Mouse (Mus musculus) gonadal fat pad, adult 2 months (tissue): Measurements from ENCODE around the gene Esp16. TPM values are rescaled to one million over a fixed set of nuclear protein-coding genes. Genes with fewer than 3 reads are reported as not detected.
"Not testable (repeated sequence)": the region's sequence is repeated elsewhere in the genome, so short reads cannot be mapped to it uniquely, and the experiment has no call there.

Experiments
- DNase-seq: peaks from one replicate; pipeline ENCODE4 v3.0.0-alpha.2; 2012; ENCODE audit warnings: low read depth
- polyA plus RNA-seq: library from polyadenylated mRNA; depleted of rRNA; stranded (reverse); fragments of >200 nt; gene quantifications from 2 replicates; pipeline ENCODE4 v1.2.3, GENCODE M21; 2012; rRNA removed

The Esp16 gene
- polyA plus RNA-seq = not detected in 2 replicates

GRCm38 (mm10) chr17:39535842-39536241, at the start of gene Esp16:
Gene Esp16, plus strand, starts transcription at chr17:39536142.
- DNase-seq = not testable (repeated sequence)

DNA sequence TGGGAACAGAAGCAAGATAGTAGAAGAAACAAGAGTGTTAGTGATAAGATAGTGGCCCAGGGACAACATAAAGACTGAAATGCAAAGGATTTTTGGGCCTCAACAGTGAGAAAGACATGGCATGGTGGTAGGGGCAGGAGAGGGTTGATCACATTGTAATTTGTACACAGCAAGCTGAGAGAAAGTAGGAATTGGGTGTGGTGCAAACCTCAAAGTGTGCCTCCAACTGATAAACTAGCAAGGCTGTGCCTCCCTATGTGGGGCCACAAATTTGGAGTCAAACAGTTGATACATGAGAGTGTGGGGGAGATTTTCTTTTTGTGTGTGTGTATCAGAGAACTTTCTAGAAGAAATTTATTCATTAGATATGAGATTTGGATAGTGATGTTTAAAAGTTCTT, 37.9 kb upstream of the Esp16 start:
- DNase-seq = not testable (repeated sequence)

Other genes starting within 250 kb of the Esp16 start
- not detected in 2 replicates for gene Esp18, start 129.8 kb upstream of the Esp16 start, polyA plus RNA-seq
- gene Esp15, start 104.8 kb downstream of the Esp16 start, polyA plus RNA-seq = not detected in 2 replicates